Mouse (Mus musculus) heart, postnatal 10 days (tissue): ENCODE results near the gene Arhgap4. TPM values are rescaled to one million over a fixed set of nuclear protein-coding genes. Genes with fewer than 3 reads are reported as not detected.

Experiments
- DNase-seq, 2 experiments: peaks; one replicate each; pipeline ENCODE4 v3.0.0; 2021
- intact Hi-C: fragments of 180-260 bp; cut with DNase I; formaldehyde crosslinking; loops from one replicate; pipeline ENCODE4 v1.15.1; 2025
- total RNA-seq, 2 experiments: library from RNA; stranded (reverse); gene quantifications; 2 replicates each; pipeline ENCODE4 v1.2.3; 2021

The Arhgap4 gene
- total RNA-seq, 2 experiments from 2014 or later, result 1.8 to 2.5 TPM

DNA sequence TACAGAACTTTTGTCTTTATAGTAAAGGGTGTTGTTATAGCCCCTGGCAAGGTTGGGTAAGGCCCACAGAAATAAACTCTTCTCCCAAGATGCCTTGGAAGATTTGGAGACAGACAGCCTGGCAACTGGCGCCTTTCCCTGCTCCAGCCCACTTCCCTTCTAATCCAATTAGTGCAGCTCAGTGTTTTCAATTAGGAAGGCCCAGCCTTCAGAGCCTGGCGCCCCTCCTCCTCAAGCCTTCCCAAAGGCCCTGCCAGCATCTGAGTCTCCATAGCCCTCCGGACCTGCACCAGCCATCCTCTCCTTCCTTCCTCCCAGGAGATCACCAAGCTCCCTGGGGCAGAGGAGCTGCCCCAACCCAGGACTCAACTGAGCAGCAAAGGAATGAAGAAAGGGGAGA lies 54.4 kb downstream of the Arhgap4 start:
- intact Hi-C loops, result no loop called here

DNA sequence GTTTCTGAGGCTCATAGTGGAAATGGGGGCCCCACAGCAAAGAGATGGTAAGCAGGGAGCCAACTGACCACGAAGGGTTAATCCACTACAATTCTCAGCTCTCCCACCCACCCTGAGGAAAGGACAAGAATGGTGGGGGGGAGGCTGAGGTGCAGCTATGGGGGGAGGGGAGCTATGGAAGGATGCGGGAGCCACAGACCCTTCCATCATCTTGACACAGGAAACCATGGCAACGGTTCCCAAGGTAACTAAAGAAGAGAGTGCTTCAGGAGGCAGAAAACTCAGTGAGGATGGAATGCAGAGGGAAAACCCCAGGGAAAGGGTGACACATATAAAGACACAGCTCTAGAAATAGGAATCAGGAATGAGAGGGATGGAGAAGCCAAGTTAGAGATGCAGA lies 57.0 kb downstream of the Arhgap4 start:
- intact Hi-C loops, result no loop called here
- no peak for DNase-seq

More for the DNA sequence above, 54.4 kb downstream of the Arhgap4 start:
- DNase-seq, result no peak

DNA sequence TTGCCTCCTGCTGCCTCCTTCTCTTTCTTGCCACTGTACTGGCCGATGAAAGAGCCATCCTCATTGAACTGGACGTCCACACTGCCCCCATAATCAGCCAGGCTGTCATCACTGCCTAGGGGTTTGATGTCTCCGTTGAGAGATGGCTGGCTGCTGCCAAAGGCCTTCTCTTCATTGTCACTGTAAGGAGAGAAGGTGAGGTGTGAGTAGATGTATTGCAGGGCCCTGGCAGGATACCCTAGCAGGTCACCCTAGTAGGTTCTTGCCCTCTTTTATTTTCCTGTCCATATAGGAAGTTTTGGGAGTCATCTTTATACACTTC lies 66.6 kb downstream of the Arhgap4 start:
- peak; percentile 27 to 35 for DNase-seq
- intact Hi-C loops, result no loop called here

DNA sequence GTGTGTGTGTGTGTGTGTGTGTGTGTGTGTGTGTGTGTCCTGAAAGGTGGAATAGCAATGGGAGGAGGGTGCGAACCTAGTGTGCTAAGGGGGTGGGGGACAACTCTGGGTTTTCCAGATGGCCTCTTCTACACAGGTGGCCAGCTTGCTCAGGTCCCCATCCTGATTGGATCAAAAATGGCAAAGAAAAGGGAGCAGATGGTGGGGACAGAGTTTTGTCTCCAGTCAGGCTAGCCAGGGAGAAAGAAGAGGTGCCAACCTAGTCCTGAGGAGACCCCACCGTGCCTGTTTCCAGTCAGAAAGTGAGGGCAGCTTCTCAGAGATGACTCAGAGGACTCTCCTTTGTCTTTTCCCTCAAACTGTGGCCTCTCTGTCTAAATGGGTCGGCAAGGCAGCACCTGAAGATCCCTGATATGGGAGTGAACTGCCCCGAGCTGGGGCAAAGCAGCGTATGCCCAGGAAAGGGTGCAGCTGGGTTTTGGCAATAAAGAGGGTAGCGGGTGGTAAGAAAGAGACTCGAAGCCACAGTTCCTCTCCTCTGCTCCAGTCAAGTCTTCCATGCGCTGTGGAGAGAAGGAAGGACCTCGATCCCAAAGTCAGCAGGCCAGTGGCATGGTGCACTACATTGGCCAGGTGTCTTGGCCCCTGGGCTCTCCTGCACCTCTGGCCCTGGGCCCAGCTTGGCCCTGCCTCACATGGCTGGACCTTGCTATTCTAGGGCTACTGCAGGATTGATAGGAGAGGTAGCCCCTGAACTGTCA lies 67.2 kb downstream of the Arhgap4 start:
- no peak for DNase-seq
- intact Hi-C loops, result no loop called here

Other genes starting within 250 kb of the Arhgap4 start
- gene Slc6a8, start 248.7 kb downstream of the Arhgap4 start, total RNA-seq, result 100 to 1,000 TPM; 112 to 126 TPM
- 100 to 1,000 TPM in 1 of 2 experiments, 10 to 100 TPM in 1; 99.5 to 104 TPM for gene Bcap31, start 205.7 kb downstream of the Arhgap4 start, total RNA-seq
- 10 to 100 TPM; 23.9 to 28.4 TPM for gene Abcd1, start 205.3 kb downstream of the Arhgap4 start, total RNA-seq
- gene Plxnb3, start 164.8 kb downstream of the Arhgap4 start, total RNA-seq, result under 1 TPM; 0.72 to 0.92 TPM
- gene Srpk3, start 147.5 kb downstream of the Arhgap4 start, total RNA-seq, result 10 to 100 TPM; 36.0 to 43.6 TPM
- gene Idh3g, start 135.0 kb downstream of the Arhgap4 start, total RNA-seq, result 100 to 1,000 TPM; 520 to 542 TPM
- 100 to 1,000 TPM; 103 TPM for gene Ssr4, start 134.8 kb downstream of the Arhgap4 start, total RNA-seq
- gene Pdzd4, start 96.9 kb downstream of the Arhgap4 start, total RNA-seq, result 1 to 10 TPM; 2.7 to 2.9 TPM
- not detected for gene Avpr2, start 29.8 kb downstream of the Arhgap4 start, total RNA-seq
- 1 to 10 TPM; 1.5 to 1.6 TPM for gene L1cam, start 25.8 kb downstream of the Arhgap4 start, total RNA-seq
- gene Naa10, start 74 bp upstream of the Arhgap4 start, total RNA-seq, result 10 to 100 TPM; 60.1 to 69.0 TPM
- 10 to 100 TPM; 14.2 to 14.9 TPM for gene Renbp, start 9.0 kb upstream of the Arhgap4 start, total RNA-seq
- 10 to 100 TPM; 64.2 to 64.4 TPM for gene Hcfc1, start 44.5 kb upstream of the Arhgap4 start, total RNA-seq
- gene Irak1, start 102.0 kb upstream of the Arhgap4 start, total RNA-seq, result 10 to 100 TPM; 54.7 to 56.7 TPM
- gene Opn1mw, start 205.6 kb upstream of the Arhgap4 start, total RNA-seq, result not detected
- 10 to 100 TPM; 32.9 to 34.3 TPM for gene Mecp2, start 213.5 kb upstream of the Arhgap4 start, total RNA-seq
- gene Tex28, start 246.0 kb upstream of the Arhgap4 start, total RNA-seq, result not detected